Mouse (Mus musculus) splenic B cell, adult 2 months (primary cell): ENCODE measurements around the gene Ranbp9.

Experiments
- DNase-seq: peaks from one replicate; pipeline ENCODE4 v3.0.0-alpha.2; 2011; ENCODE audit warnings: low read depth, low spot score
- H3K27me3 ChIP-seq: 2 replicates; pipeline ENCODE4 v1.6.1; 2012; ENCODE audit warnings: mild to moderate bottlenecking, low read length, moderate library complexity, mixed read lengths; ENCODE audit not compliant: control insufficient read depth, poor library complexity, insufficient read depth, severe bottlenecking
- H3K36me3 ChIP-seq: 2 replicates; pipeline ENCODE4 v1.6.1; 2012; ENCODE audit warnings: mild to moderate bottlenecking, low read length, moderate library complexity, mixed read lengths; ENCODE audit not compliant: control insufficient read depth, poor library complexity, insufficient read depth, severe bottlenecking

Ranbp9 gene

DNA sequence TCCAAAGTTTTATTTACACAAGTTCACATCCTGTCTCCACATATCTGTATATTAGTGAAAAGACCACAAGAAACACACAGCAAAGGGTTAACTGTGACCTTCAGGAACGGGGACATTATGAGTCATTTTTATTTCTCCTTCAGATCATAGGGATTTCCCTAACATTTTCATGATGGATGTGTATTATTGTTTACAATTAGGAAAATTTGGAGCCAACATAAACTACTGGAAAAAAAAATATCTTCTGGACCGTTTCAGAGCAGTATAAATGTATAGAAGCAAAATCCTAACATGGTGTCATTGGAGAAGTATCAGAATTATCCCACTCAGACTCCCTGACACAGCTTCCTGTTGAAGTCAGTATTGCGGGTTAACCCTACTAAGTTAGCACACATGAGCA, 101.1 kb downstream of the Ranbp9 start:
- H3K27me3 ChIP-seq, result no peaks in the 10 kb centered on the region
- no peak for DNase-seq
- H3K36me3 ChIP-seq, result peaks cover 2% of the 10 kb centered on the region; the same call in 1 of the 2 replicates

DNA sequence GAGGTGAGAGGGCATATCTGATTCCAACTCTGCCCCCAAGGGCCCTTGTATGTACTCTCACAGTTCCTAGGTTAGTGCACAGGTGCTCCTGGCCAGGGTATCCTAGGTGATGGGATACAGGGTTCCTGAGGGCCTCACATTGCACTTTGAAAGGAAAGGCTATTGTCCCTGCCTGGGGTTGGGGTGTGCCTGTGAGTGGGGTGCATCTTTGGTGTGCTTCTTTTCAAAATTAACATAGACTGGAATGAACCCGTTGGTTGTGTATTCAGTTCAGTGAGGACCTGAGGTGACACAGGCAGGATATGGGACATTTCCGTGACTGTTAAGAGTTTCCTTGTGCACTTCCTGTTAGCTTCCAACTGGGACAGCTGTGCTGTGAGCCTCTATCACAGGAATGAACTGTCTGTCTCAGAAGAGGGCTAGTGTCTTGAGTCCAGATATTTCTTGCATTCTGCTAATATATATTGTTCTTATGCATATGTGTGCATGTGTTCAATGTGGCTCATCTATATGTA, 106.1 kb downstream of the Ranbp9 start:
- no peaks in the 10 kb centered on the region for H3K27me3 ChIP-seq
- DNase-seq, result no peak
- peaks cover 7% of the 10 kb centered on the region for H3K36me3 ChIP-seq

GRCm38 (mm10) chr13:43374205-43374604, 106.9 kb downstream of the Ranbp9 start:
- Histone ChIP-seq H3K36me3 (peaks cover 7% of the 10 kb centered on the region), H3K27me3 (no peaks in the 10 kb centered on the region)
- no peak for DNase-seq

- H3K36me3 ChIP-seq, result peaks cover 7% of the 10 kb centered on the region
- peak; percentile 11 for DNase-seq
- no peaks in the 10 kb centered on the region for H3K27me3 ChIP-seq
These were observed 108.2 kb downstream of the Ranbp9 start for GRCm38 (mm10) chr13:43372892-43373291.

GRCm38 (mm10) chr13:43370063-43370462, 111.0 kb downstream of the Ranbp9 start:
- Histone ChIP-seq H3K27me3 (no peaks in the 10 kb centered on the region), H3K36me3 (peaks cover 5% of the 10 kb centered on the region; the same call in 1 of the 2 replicates)
- no peak for DNase-seq

DNA sequence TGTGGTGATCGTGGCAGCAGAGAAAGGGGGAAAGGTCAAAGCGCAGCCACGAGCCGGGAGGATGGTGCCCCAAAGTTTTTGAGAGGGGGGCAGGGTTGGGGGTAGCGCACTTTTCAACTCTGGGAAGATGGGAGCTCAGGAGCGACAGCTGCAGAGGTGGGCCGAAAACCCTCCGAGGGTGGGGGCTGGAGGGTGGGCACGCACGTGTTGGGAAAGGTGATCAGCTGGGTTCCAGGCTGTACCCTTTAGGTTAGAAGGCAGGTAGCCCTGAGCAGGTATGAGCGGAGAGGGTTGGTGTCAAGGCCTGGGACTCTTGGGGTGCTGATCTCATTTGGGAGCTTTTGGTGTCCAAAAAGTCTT, 115.3 kb downstream of the Ranbp9 start:
- no peaks in the 10 kb centered on the region for H3K27me3 ChIP-seq
- no peak for DNase-seq
- no peaks in the 10 kb centered on the region for H3K36me3 ChIP-seq

- peak; percentile 87 for DNase-seq
- H3K27me3 ChIP-seq, result no peaks in the 10 kb centered on the region
- H3K36me3 ChIP-seq, result no peaks in the 10 kb centered on the region
These were observed 115.9 kb downstream of the Ranbp9 start, which contains the start of gene Sirt5 for GRCm38 (mm10) chr13:43364985-43365824. Sirt5 (plus strand) TSS chr13:43365496.

DNA sequence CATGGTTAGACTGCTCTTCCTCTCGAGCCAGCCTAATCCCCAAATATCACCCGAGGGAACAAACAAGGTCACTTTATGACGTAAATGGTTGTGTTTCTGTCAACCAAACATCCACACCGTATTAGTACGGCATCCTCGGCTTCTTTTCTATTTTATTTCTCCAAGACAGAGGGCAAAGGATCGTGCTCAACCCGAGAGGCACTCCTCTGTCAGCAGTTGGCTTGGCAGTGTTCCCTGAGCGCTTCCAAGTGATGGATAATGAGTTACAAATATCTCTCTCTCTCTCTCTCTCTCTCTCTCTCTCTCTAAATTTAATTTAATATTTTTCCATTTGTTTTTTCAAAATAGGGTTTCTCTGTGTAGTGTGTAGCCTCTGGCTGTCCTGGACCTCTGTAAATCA, 118.7 kb downstream of the Ranbp9 start:
- Histone ChIP-seq H3K27me3 (no peaks in the 10 kb centered on the region), H3K36me3 (no peaks in the 10 kb centered on the region)
- DNase-seq, result no peak

GRCm38 (mm10) chr13:43360534-43360933, 120.5 kb downstream of the Ranbp9 start:
- DNase-seq, result no peak
- Histone ChIP-seq H3K36me3 (no peaks in the 10 kb centered on the region), H3K27me3 (no peaks in the 10 kb centered on the region)

DNA sequence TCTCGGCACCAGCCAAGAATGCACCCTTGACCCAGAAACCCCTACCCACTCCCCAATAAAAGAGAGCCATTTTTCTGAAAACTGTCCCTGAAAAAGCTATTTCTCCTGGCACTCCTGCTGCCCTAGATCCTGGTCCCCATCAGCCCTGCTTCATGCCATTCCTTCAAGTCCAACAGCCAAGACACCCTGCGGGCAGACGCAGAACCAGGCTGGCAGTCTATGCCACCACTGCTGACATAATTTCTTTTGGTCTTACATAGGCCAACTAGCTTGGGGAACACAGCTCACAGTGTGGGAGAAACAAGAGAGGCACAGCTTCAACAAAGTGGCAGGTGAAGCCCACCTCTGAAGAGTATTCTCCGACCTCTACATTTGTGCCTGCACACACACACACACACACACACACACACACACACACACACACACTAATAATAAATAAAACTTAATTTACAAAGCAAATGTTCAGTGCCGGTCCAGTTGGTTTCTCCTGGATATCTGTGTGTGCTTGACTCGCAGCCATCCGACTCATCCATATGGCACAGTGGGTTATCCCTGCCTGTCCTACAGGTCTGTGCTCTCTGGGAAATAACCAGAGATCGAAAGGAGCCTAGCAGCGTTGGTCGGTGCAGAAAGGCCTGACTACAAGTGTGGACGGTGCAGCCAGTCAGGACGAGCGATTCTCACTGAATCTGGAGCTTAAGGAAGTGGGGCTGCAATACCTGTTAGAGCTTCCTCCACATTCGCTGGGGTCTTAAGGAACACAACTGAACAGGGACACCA, 124.5 kb downstream of the Ranbp9 start:
- H3K36me3 ChIP-seq, result no peaks in the 10 kb centered on the region

GRCm38 (mm10) chr13:43354362-43354761, 126.7 kb downstream of the Ranbp9 start:
- DNase-seq, result no peak
- H3K27me3 ChIP-seq, result no peaks in the 10 kb centered on the region

More for the DNA sequence above, 124.5 kb downstream of the Ranbp9 start:
- H3K27me3 ChIP-seq, result no peaks in the 10 kb centered on the region
- no peak for DNase-seq

DNA sequence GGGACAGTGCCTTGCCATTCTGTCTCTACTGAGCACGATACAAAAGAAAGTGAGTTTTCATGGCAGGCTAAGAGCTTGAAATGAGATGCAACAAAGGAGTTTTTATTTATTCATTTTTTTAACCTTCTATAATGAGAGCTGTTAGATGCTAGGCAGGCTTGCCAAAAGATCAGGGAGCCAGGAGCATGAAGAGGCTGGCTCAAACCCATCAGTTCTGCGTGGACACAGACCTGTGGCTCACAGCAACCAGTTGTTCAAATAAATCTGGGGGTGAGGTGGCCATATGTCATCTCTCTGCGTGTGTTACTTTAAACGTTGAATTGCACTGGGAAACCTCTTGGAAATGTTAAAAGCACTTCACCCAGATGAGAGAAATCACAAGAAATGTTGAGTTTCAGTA, 127.7 kb downstream of the Ranbp9 start:
- H3K27me3 ChIP-seq, result no peaks in the 10 kb centered on the region
- no peaks in the 10 kb centered on the region for H3K36me3 ChIP-seq
- no peak for DNase-seq

More at GRCm38 (mm10) chr13:43354362-43354761, 126.7 kb downstream of the Ranbp9 start:
- H3K36me3 ChIP-seq, result no peaks in the 10 kb centered on the region
